Comparison of ENCODE assay signal across 8 mouse cellular contexts in the genomic region with DNA sequence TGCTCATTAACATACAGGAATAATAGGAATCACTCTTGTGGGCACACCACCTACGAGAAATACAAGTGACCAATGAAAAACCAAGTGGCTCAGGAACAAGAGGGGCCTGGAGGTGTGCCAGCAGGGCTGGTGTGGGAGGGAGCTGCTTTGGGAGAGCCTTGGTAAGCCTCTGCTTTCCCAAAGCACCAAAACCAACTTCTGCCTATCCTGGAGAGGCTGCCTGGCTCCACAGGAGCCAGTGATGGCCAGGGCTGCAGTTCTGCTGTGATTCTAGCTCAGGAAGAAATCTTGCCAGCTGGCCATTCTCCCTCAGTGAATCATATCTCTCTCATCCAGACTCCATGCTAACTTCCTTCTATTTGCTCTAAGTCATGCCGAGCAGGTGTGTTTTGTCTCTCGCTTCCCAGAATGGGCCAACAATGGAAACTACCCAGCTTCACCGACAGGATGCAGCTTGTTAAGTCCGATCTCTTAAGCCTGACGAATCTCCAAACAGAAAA. TPM values are rescaled to one million over a fixed set of nuclear protein-coding genes. Genes with fewer than 3 reads are reported as not detected.
A peak's percentile ranks its signal among the peaks of the same experiment; 100 is the strongest.
DNase-seq lines count a peak whose midpoint lies in the region; ATAC-seq and TF ChIP-seq lines count a peak whose summit lies in the region.

No protein-coding gene starts in this region.

- intact Hi-C loops in left cerebral cortex, postnatal 36 days (cut with DNase I), result no loop called here

- peak; percentile 7 for DNase-seq in adipocyte (ENCODE audit: low spot score)
- peak; percentile 92 to 93 for DNase-seq in cerebellum, postnatal 10 days
- DNase-seq in gonadal fat pad, adult 2 months (ENCODE audit: low read depth), result peak; percentile 82
- peak; percentile 54 to 65 for DNase-seq in left cerebral cortex, postnatal 36 days (ENCODE audit: low spot score in 2 of 2)
- DNase-seq in spleen, adult 12 weeks (ENCODE audit: low spot score), result no peak
- DNase-seq in c-Kit-positive CD71-positive TER-119-positive erythroid progenitor cells, embryonic 14.5 days (ENCODE audit: low spot score), result no peak

- H3K27me3 ChIP-seq in hindbrain, embryonic 16.5 days (replicated peaks; ENCODE audit: control insufficient read depth, insufficient read depth, low read length), result no peaks in the 10 kb centered on the region

- TF ChIP-seq POLR2A in olfactory bulb, adult 2 months (IDR thresholded peaks at IDR 0.05; ENCODE audit: insufficient read depth, low read depth, low read length), result no peak

- peak overlapping the region; percentile 67 for H3K27ac ChIP-seq in hindbrain, embryonic 16.5 days (ENCODE audit: low read depth, low read length)
- 0 out of 2 replicates have a peak overlapping the region, but pooled peaks have one; percentile 17 for H3K27ac ChIP-seq in olfactory bulb, adult 2 months (ENCODE audit: insufficient read depth, low read depth, low read length)

- WGBS in hindbrain, embryonic 16.5 days, result 33% methylated on average over 6 of the region's 6 CpGs
- WGBS in olfactory bulb, adult 2 months, result 32% methylated on average over 6 of the region's 6 CpGs

- H3K9me3 ChIP-seq in hindbrain, embryonic 16.5 days (ENCODE audit: control insufficient read depth, low read length), result no peaks in the 10 kb centered on the region

- H3K4me2 ChIP-seq in hindbrain, embryonic 16.5 days (ENCODE audit: low read length), result peak overlapping the region; percentile 10; the same call in 1 of the 2 replicates

- H3K4me3 ChIP-seq in hindbrain, embryonic 16.5 days (ENCODE audit: low read length), result no peak overlapping the region
- H3K4me3 ChIP-seq in olfactory bulb, adult 2 months (ENCODE audit: insufficient read depth, low read depth, low read length), result no peak overlapping the region

- H3K9ac ChIP-seq in hindbrain, embryonic 16.5 days (ENCODE audit: low read depth, low read length), result no peak overlapping the region

- TF ChIP-seq CTCF in olfactory bulb, adult 2 months (IDR thresholded peaks at IDR 0.05; ENCODE audit: insufficient read depth, low read depth, low read length), result no peak

- H3K4me1 ChIP-seq in hindbrain, embryonic 16.5 days (ENCODE audit: control insufficient read depth, insufficient read depth, low read depth, low read length), result peaks cover 14% of the 10 kb centered on the region
- H3K4me1 ChIP-seq in olfactory bulb, adult 2 months (ENCODE audit: control insufficient read depth, insufficient read depth, low read length), result peaks cover 11% of the 10 kb centered on the region

- ATAC-seq in hindbrain, embryonic 16.5 days, result peak; percentile 78

- H3K36me3 ChIP-seq in hindbrain, embryonic 16.5 days (ENCODE audit: control insufficient read depth, insufficient read depth, low read length), result peaks cover 13% of the 10 kb centered on the region

RNA-seq across cellular contexts. Expression of a gene that starts 49.2 kb away (rescaled TPM):
- 35.7 and 39.8 TPM in 2 replicates for polyA plus RNA-seq in gonadal fat pad, adult 2 months (2012; rRNA removed)
- polyA plus RNA-seq in hindbrain, embryonic 16.5 days (2015; fragmentation: Nextera tagmentation; extraction: Ambion mirVana), result 55.2 and 62.3 TPM in 2 replicates
- total RNA-seq in left cerebral cortex, postnatal 36 days (2021), result 10 to 100 TPM; 29.4 to 30.1 TPM
- polyA plus RNA-seq in olfactory bulb, adult 2 months (2012; ENCODE audit: insufficient read depth, insufficient read length, low replicate concordance, missing spikeins), result not detected in 2 replicates

RNA-seq across cellular contexts. Expression of a gene that starts 55.4 kb away (rescaled TPM):
- polyA plus RNA-seq in gonadal fat pad, adult 2 months (2012; rRNA removed), result 7.3 and 8.4 TPM in 2 replicates
- polyA plus RNA-seq in hindbrain, embryonic 16.5 days (2015; fragmentation: Nextera tagmentation; extraction: Ambion mirVana), result 16.4 and 18.8 TPM in 2 replicates
- 10 to 100 TPM; 21.5 to 31.9 TPM for total RNA-seq in left cerebral cortex, postnatal 36 days (2021)
- not detected in 2 replicates for polyA plus RNA-seq in olfactory bulb, adult 2 months (2012; ENCODE audit: insufficient read depth, insufficient read length, low replicate concordance, missing spikeins)

Comparison
In these comparisons a context has a peak if more than half of its experiments do, and no peak if none do; other contexts are left out.
1. DNase-seq: peak in adipocyte (single experiment), cerebellum, postnatal 10 days (2 of 2), gonadal fat pad, adult 2 months (single experiment) and left cerebral cortex, postnatal 36 days (2 of 2); none in spleen, adult 12 weeks (single experiment) and c-Kit-positive CD71-positive TER-119-positive erythroid progenitor cells, embryonic 14.5 days (single experiment).